8 mouse cellular contexts compared by ENCODE assay signal in genomic region chr5:19522168-19522567, GRCm38 (mm10).
A peak's percentile ranks its signal among the peaks of the same experiment; 100 is the strongest.
DNase-seq lines count a peak whose midpoint lies in the region; ATAC-seq and TF ChIP-seq lines count a peak whose summit lies in the region.

No protein-coding gene starts in this region.

- no peak overlapping the region for H3K27ac ChIP-seq in lung, embryonic 14.5 days (ENCODE audit: low read depth)

- peak; percentile 24 for DNase-seq in CD4-positive, CD25-positive, alpha-beta regulatory T cell, adult 2 months (ENCODE audit: low read depth, low spot score)
- DNase-seq in lung, embryonic 14.5 days: peak; percentile 68
- DNase-seq in lung, postnatal 14 days: no peak
- DNase-seq in forelimb bud, embryonic 11.5 days (ENCODE audit: low read depth, low spot score): peak; percentile 38
- peak; percentile 18 for DNase-seq in lung, postnatal 10 days
- DNase-seq in layer of hippocampus, adult 8-10 months (ENCODE audit: low spot score in 2 of 2): no peak

- H3K9me3 ChIP-seq in lung, embryonic 14.5 days (ENCODE audit: low read depth, low read length): no peaks in the 10 kb centered on the region

- no peaks in the 10 kb centered on the region; the same call in 1 of the 2 replicates for H3K27me3 ChIP-seq in lung, embryonic 14.5 days (ENCODE audit: insufficient read depth, low read length)

- peak; percentile 67 for TF ChIP-seq CTCF in lung, embryonic 14.5 days (IDR thresholded peaks at IDR 0.05; ENCODE audit: low read depth)

- H3K4me3 ChIP-seq in lung, embryonic 14.5 days (ENCODE audit: low read depth, low read length): no peak overlapping the region

- ATAC-seq in CD4-positive, CD25-positive, alpha-beta regulatory T cell, adult 4 months: no peak
- ATAC-seq in lung, embryonic 14.5 days (ENCODE audit: insufficient read depth): peak; percentile 17; the same call in 1 of the 2 replicates
- no peak for ATAC-seq in megakaryocyte-erythroid progenitor cell, adult 5-6 weeks (replicated peaks; ENCODE audit: low FRiP score, low TSS enrichment, poor library complexity, severe bottlenecking)

- no peaks in the 10 kb centered on the region for H3K4me1 ChIP-seq in lung, embryonic 14.5 days (ENCODE audit: insufficient read depth)

- no peak overlapping the region for H3K4me2 ChIP-seq in lung, embryonic 14.5 days

- H3K9ac ChIP-seq in lung, embryonic 14.5 days: no peak overlapping the region

- H3K36me3 ChIP-seq in lung, embryonic 14.5 days (ENCODE audit: insufficient read depth): no peaks in the 10 kb centered on the region

Comparison
In these comparisons a context has a peak if more than half of its experiments do, and no peak if none do; other contexts are left out.
1. DNase-seq: peak in CD4-positive, CD25-positive, alpha-beta regulatory T cell, adult 2 months (single experiment), lung, embryonic 14.5 days (single experiment), forelimb bud, embryonic 11.5 days (single experiment) and lung, postnatal 10 days (single experiment); none in lung, postnatal 14 days (single experiment) and layer of hippocampus, adult 8-10 months (0 of 2).